Comparison of ENCODE assay signal across 8 mouse cellular contexts in the genomic region with DNA sequence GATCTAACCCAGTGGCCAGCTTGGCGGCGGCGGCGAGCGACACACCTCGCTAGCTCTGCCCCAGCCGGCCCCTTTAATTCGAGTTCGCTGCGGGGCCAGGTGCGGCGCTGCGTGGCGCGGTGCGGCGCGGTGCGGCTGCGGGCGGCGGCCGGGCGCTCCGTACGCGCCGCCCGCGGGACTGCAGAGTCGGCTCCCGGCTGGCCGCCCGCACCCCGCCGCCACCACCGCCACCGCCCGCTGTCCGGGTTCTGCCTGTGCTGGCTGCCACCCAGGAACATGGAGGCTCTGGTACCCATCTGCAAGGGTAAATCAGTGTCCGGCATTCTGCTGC. TPM values are rescaled to one million over a fixed set of nuclear protein-coding genes. Genes with fewer than 3 reads are reported as not detected.
DNase-seq lines count a peak whose midpoint lies in the region; ATAC-seq and TF ChIP-seq lines count a peak whose summit lies in the region.

No protein-coding gene starts in this region.

- H3K4me1 ChIP-seq in bone marrow, adult 2 months (ENCODE audit: control insufficient read depth, insufficient read depth, low read length) = peaks cover 2% of the 10 kb centered on the region; the same call in 1 of the 2 replicates
- H3K4me1 ChIP-seq in embryonic facial prominence, embryonic 12.5 days = peaks cover 8% of the 10 kb centered on the region; the same call in 1 of the 2 replicates
- H3K4me1 ChIP-seq in intestine, embryonic 14.5 days (replicated peaks; ENCODE audit: control insufficient read depth, insufficient read depth, low read length) = peaks cover 9% of the 10 kb centered on the region
- peaks cover 37% of the 10 kb centered on the region for H3K4me1 ChIP-seq in midbrain, embryonic 13.5 days (replicated peaks)

- peak overlapping the region; percentile 43; the same call in 1 of the 2 replicates for H3K27ac ChIP-seq in bone marrow, adult 2 months (ENCODE audit: control insufficient read depth, insufficient read depth, low read depth, low read length, poor library complexity)
- no peak overlapping the region for H3K27ac ChIP-seq in embryonic facial prominence, embryonic 12.5 days
- no peak overlapping the region for H3K27ac ChIP-seq in intestine, embryonic 14.5 days (ENCODE audit: low read depth)
- H3K27ac ChIP-seq in midbrain, embryonic 13.5 days = peak overlapping the region; percentile 83

- DNase-seq in layer of hippocampus, postnatal 25 days (ENCODE audit: extremely low spot score in 1 of 2, low spot score in 1 of 2) = peak; percentile 46 to 62
- no peak for DNase-seq in layer of hippocampus, postnatal 10 days (ENCODE audit: low spot score in 2 of 2)
- DNase-seq in intestine, embryonic 14.5 days (ENCODE audit: low spot score) = no peak
- no peak for DNase-seq in ovary, adult 18-20 months (ENCODE audit: low spot score)
- DNase-seq in gastrocnemius, postnatal 36 days = no peak

- peaks cover 63% of the 10 kb centered on the region for H3K27me3 ChIP-seq in embryonic facial prominence, embryonic 12.5 days
- H3K27me3 ChIP-seq in intestine, embryonic 14.5 days (replicated peaks; ENCODE audit: control insufficient read depth, insufficient read depth, low read length) = peaks cover 57% of the 10 kb centered on the region
- peaks cover 34% of the 10 kb centered on the region for H3K27me3 ChIP-seq in midbrain, embryonic 13.5 days

- H3K36me3 ChIP-seq in embryonic facial prominence, embryonic 12.5 days = no peaks in the 10 kb centered on the region
- H3K36me3 ChIP-seq in intestine, embryonic 14.5 days (ENCODE audit: control insufficient read depth, insufficient read depth, low read length) = no peaks in the 10 kb centered on the region
- peaks cover 3% of the 10 kb centered on the region; the same call in 1 of the 2 replicates for H3K36me3 ChIP-seq in midbrain, embryonic 13.5 days

- 1% methylated on average over 41 of the region's 41 CpGs for WGBS in bone marrow, adult 2 months
- under 1% methylated on average over 40 of the region's 41 CpGs for WGBS in embryonic facial prominence, embryonic 12.5 days
- WGBS in intestine, embryonic 14.5 days = 1% methylated on average over 14 of the region's 41 CpGs
- WGBS in midbrain, embryonic 13.5 days = 0% methylated on average over 39 of the region's 41 CpGs

- H3K9ac ChIP-seq in embryonic facial prominence, embryonic 12.5 days = peak overlapping the region; percentile 56
- peak overlapping the region; percentile 27; the same call in 1 of the 2 replicates for H3K9ac ChIP-seq in intestine, embryonic 14.5 days (ENCODE audit: low read length)
- peak overlapping the region; percentile 85 for H3K9ac ChIP-seq in midbrain, embryonic 13.5 days (replicated peaks)

- intact Hi-C loops in gastrocnemius, postnatal 36 days (cut with DNase I) = no loop called here

- TF ChIP-seq CTCF in bone marrow, adult 2 months (IDR thresholded peaks at IDR 0.05; ENCODE audit: control insufficient read depth, insufficient read depth, low read length) = no peak

- H3K4me3 ChIP-seq in bone marrow, adult 2 months (replicated peaks; ENCODE audit: control insufficient read depth, low read depth, low read length) = peak overlapping the region; percentile 28
- H3K4me3 ChIP-seq in embryonic facial prominence, embryonic 12.5 days = peak overlapping the region; percentile 54
- H3K4me3 ChIP-seq in intestine, embryonic 14.5 days (ENCODE audit: low read depth, low read length) = peak overlapping the region; percentile 50
- peak overlapping the region; percentile 80 for H3K4me3 ChIP-seq in midbrain, embryonic 13.5 days (replicated peaks)

- peak overlapping the region; percentile 99 for H3K4me2 ChIP-seq in embryonic facial prominence, embryonic 12.5 days (replicated peaks)
- H3K4me2 ChIP-seq in intestine, embryonic 14.5 days (ENCODE audit: low read length) = peak overlapping the region; percentile 85
- peak overlapping the region; percentile 94 for H3K4me2 ChIP-seq in midbrain, embryonic 13.5 days (replicated peaks)

- ATAC-seq in embryonic facial prominence, embryonic 12.5 days (ENCODE audit: insufficient number of reproducible peaks, insufficient read depth, low FRiP score, low TSS enrichment) = no peak; the same call in 1 of the 2 replicates
- ATAC-seq in intestine, embryonic 14.5 days (replicated peaks; ENCODE audit: low FRiP score, low TSS enrichment, low read depth) = peak; percentile 28; the same call in 1 of the 2 replicates
- ATAC-seq in midbrain, embryonic 13.5 days = peak; percentile 82

- H3K9me3 ChIP-seq in embryonic facial prominence, embryonic 12.5 days = no peaks in the 10 kb centered on the region
- H3K9me3 ChIP-seq in intestine, embryonic 14.5 days (ENCODE audit: control insufficient read depth, low read length) = no peaks in the 10 kb centered on the region
- no peaks in the 10 kb centered on the region for H3K9me3 ChIP-seq in midbrain, embryonic 13.5 days

- TF ChIP-seq POLR2A in bone marrow, adult 2 months (IDR thresholded peaks at IDR 0.05; ENCODE audit: borderline replicate concordance, control insufficient read depth, low read depth, low read length) = no peak

RNA-seq across cellular contexts. Expression of a gene that starts 0.5 kb away (rescaled TPM):
- total RNA-seq in layer of hippocampus, postnatal 25 days (2021) = 10 to 100 TPM; 79.9 to 97.7 TPM
- 10 to 100 TPM; 47.5 to 51.4 TPM for total RNA-seq in layer of hippocampus, postnatal 10 days (2021)
- polyA plus RNA-seq in bone marrow, adult 2 months (2011; ENCODE audit: insufficient read depth, insufficient read length, low replicate concordance, missing spikeins) = 0.81 and 1.9 TPM in 2 replicates
- polyA plus RNA-seq in embryonic facial prominence, embryonic 12.5 days (2016; fragmentation: Nextera tagmentation; extraction: Ambion mirVana) = 0.10 and 0.13 TPM in 2 replicates
- polyA plus RNA-seq in intestine, embryonic 14.5 days (2014; fragmentation: Nextera tagmentation; extraction: Ambion mirVana) = 0.05 and 0.09 TPM in 2 replicates
- 1.1 and 1.2 TPM in 2 replicates for polyA plus RNA-seq in midbrain, embryonic 13.5 days (2015; fragmentation: Nextera tagmentation; extraction: Ambion mirVana)
- 1 to 10 TPM; 1.1 to 1.5 TPM for total RNA-seq in gastrocnemius, postnatal 36 days (2021)

Comparison
In these comparisons a context has a peak if more than half of its experiments do, and no peak if none do; other contexts are left out.
1. DNase-seq: peak in layer of hippocampus, postnatal 25 days (2 of 2); none in layer of hippocampus, postnatal 10 days (0 of 2), intestine, embryonic 14.5 days (single experiment), ovary, adult 18-20 months (single experiment) and gastrocnemius, postnatal 36 days (0 of 2).
2. H3K27ac ChIP-seq: peak in bone marrow, adult 2 months (single experiment) and midbrain, embryonic 13.5 days (single experiment); none in embryonic facial prominence, embryonic 12.5 days (single experiment) and intestine, embryonic 14.5 days (single experiment).
3. H3K4me3 ChIP-seq: peak in every context shown above with its lines; median percentile 80 in midbrain, embryonic 13.5 days; 54 in embryonic facial prominence, embryonic 12.5 days; 50 in intestine, embryonic 14.5 days; 28 in bone marrow, adult 2 months.
4. H3K9ac ChIP-seq: peak in every context shown above with its lines; median percentile 85 in midbrain, embryonic 13.5 days; 56 in embryonic facial prominence, embryonic 12.5 days; 27 in intestine, embryonic 14.5 days.
5. Peak in every context shown above with its lines, with median percentiles within 50 percentile points of each other: H3K4me2 ChIP-seq.